Mouse (Mus musculus) C2C12 (cell line): ENCODE measurements around the gene Cmtm4. TPM values are rescaled to one million over a fixed set of nuclear protein-coding genes. Genes with fewer than 3 reads are reported as not detected.
"Not testable (repeated sequence)": the region's sequence is repeated elsewhere in the genome, so short reads cannot be mapped to it uniquely, and the experiment has no call there.

ENCODE experiments used
- H3K27me3 ChIP-seq: one replicate; pipeline ENCODE4 v1.6.1; 2011; ENCODE audit not compliant: control insufficient read depth, insufficient read depth, insufficient read length
- H3K36me3 ChIP-seq: one replicate; pipeline ENCODE4 v1.6.1; 2011; ENCODE audit not compliant: control insufficient read depth, insufficient read depth
- H3K4me3 ChIP-seq: one replicate; pipeline ENCODE4 v1.5.1; 2011; ENCODE audit warnings: mild to moderate bottlenecking, control low read depth; ENCODE audit not compliant: poor library complexity, insufficient read depth, severe bottlenecking
- H3K79me2 ChIP-seq: one replicate; pipeline ENCODE4 v1.6.1; 2011; ENCODE audit not compliant: control insufficient read depth, insufficient read depth
- H3K79me3 ChIP-seq: one replicate; pipeline ENCODE4 v1.6.1; 2011; ENCODE audit warnings: low read depth, control low read depth
- H3ac ChIP-seq: one replicate; pipeline ENCODE3; 2011; ENCODE audit warnings: low read depth; ENCODE audit not compliant: control insufficient read depth, insufficient read length
- CEBPB ChIP-seq: IDR thresholded peaks from one replicate; pipeline ENCODE4 v1.6.1; 2011; ENCODE audit warnings: low read depth, mild to moderate bottlenecking, control low read depth, moderate library complexity
- CTCF ChIP-seq: IDR thresholded peaks from one replicate; pipeline ENCODE4 v1.5.1; 2011; ENCODE audit not compliant: control insufficient read depth, insufficient read depth, insufficient read length
- FOSL1 ChIP-seq: IDR thresholded peaks from one replicate; pipeline ENCODE4 v1.8.0; 2011; ENCODE audit warnings: mild to moderate bottlenecking, low read length; ENCODE audit not compliant: poor library complexity, insufficient read depth, severe bottlenecking
- MAX ChIP-seq: IDR thresholded peaks from one replicate; pipeline ENCODE4 v1.6.1; 2011; ENCODE audit warnings: mild to moderate bottlenecking, control low read depth
- MYOD1 ChIP-seq: IDR thresholded peaks from one replicate; pipeline ENCODE4 v1.6.1; 2011; ENCODE audit warnings: low read depth; ENCODE audit not compliant: control insufficient read depth, insufficient read length
- MYOG ChIP-seq: IDR thresholded peaks from one replicate; pipeline ENCODE4 v1.6.1; 2011; ENCODE audit not compliant: control insufficient read depth, insufficient read length; ENCODE audit errors: extremely low read depth
- USF1 ChIP-seq: IDR thresholded peaks from one replicate; pipeline ENCODE4 v1.6.1; 2011; ENCODE audit warnings: low read depth, mild to moderate bottlenecking, control low read depth, moderate library complexity
- polyA plus RNA-seq: library from polyadenylated mRNA; unstranded; fragments of >200 nt; fragmentation: generic; extraction: Trizol; gene quantifications from one replicate; pipeline ENCODE4 v1.2.1, GENCODE M21; 2012; ENCODE audit warnings: missing spikeins

The Cmtm4 gene
- polyA plus RNA-seq, 1 experiment = 11.3 TPM

DNA sequence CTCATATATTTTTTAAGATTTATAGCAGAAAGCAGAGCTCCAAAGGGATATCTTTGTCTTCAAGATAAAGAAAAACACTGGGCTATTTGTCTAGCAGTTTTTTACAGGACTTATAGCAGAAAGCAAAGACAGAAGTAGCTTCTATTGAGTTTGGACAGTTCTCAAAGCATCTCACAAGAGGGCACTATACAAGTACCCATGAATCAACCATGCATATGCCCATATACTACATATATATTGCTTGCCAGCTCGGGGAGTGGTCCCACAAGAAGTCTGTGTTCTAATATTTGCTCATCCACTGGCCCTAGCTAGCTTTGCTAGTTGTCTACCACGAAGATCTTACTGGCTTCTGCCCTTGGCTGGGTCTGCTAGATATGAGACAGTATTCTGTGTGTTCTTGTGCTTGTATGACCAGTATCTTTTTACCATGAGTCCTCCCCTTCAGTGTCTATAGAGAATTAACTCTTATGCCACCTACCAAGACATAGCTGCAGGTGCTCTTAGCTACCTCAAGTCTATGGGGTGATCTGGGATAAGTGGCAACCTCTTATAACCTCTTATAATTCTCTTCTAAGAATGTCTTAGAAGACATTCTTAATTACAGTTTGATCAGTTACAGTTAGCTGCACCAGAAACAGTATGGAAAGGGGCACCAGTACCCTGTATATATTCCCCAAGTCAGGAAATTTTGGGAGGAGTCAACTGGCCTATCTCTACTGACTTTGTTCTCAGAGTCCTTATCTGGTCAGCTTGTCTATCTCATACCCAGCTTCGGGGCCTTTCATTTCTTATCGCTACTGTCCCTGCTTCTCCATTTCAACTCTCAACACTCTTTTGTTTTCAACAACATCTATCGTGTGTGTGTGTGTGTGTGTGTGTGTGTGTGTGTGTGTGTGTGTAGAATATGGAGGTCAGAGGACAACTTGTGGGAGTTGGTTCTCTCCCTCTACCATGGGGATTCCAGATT is 62.7 kb downstream of the Cmtm4 start:
- H3ac ChIP-seq = no peak overlapping the region
- TF ChIP-seq FOSL1 (no peak), MYOD1 (no peak), MAX (no peak), CTCF (no peak), CEBPB (no peak)
- no peaks in the 10 kb centered on the region for H3K36me3 ChIP-seq
- no peaks in the 10 kb centered on the region for H3K79me2 ChIP-seq
- H3K4me3 ChIP-seq = no peak overlapping the region
- H3K79me3 ChIP-seq = no peaks in the 10 kb centered on the region
- no peaks in the 10 kb centered on the region for H3K27me3 ChIP-seq

DNA sequence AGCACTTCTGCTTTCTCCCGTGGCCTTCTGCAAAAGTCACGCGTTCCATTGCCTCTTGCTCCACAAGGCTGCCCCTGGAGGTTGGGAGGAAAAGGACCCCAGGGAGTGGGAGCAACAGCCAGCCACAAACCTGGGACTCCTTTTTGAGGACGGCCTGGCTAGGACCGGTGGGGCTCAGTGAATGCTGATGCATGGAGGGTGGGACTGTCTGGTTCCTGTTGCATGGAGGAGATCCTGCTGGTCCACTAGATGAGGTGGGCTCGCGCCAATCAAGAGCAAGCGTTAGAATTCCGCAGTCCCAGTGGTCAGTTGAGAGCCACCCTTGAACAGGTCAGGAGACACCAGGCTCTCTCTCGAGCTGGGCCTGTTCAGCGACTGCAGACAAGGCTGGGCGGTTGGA is 73.7 kb downstream of the Cmtm4 start, which contains the start of gene Cmtm2b:
Cmtm2b (plus strand) TSS at position 301 of the 400 bp plus-strand sequence.
- not testable (repeated sequence) for H3ac ChIP-seq, H3K36me3 ChIP-seq, H3K27me3 ChIP-seq, H3K4me3 ChIP-seq, H3K79me2 ChIP-seq, H3K79me3 ChIP-seq

DNA sequence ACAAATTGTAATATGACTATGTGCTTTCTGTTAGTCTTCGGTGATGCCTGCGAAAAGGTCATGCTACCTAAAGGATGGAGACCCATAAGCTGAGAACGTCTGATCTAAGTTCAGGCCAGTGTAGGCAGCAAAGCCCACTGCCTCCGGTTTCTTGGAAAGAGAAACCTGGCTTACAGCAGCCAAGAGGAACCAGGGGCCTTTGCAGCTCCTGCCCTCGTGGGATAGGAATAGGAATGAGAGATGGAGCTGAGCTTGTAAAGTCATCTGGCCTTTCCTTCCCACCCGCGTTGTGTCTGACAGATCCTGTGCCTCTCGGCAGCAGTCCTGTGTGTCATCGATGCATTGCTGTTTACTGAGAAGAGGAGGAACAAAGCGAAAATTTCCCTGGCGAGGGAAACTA is 74.3 kb downstream of the Cmtm4 start, which contains the start of gene Gm11020:
Gm11020 (plus strand) TSS at position 301 of the 400 bp plus-strand sequence.
- H3K4me3 ChIP-seq, H3K36me3 ChIP-seq, H3K79me2 ChIP-seq, H3K79me3 ChIP-seq, H3K27me3 ChIP-seq, H3ac ChIP-seq: not testable (repeated sequence)

DNA sequence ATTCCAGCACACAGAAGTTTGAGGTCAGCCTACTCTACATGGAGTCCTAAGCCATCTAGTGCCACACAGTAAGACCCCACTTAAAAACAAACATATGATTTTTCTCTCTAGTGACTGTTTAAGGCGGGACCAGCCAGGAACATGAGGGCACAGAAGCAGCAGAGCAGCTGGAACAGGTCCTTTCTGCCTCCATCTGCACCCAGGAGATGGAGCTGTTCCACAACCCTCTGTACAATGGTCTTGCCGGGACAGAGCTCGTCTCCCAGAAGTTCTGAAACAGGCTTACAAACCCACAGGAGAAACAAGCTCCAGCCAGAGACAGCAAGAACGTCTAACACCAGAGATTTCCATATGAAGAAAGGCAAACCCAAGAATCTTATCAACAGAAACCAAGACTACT is 82.3 kb downstream of the Cmtm4 start:
- H3K79me3 ChIP-seq = no peaks in the 10 kb centered on the region
- no peaks in the 10 kb centered on the region for H3K36me3 ChIP-seq
- no peak overlapping the region for H3ac ChIP-seq
- no peak overlapping the region for H3K4me3 ChIP-seq
- TF ChIP-seq USF1 = no peak
- TF ChIP-seq MYOG = no peak
- no peak for TF ChIP-seq CTCF
- no peak for TF ChIP-seq MYOD1
- TF ChIP-seq CEBPB = no peak
- no peak for TF ChIP-seq FOSL1
- no peak for TF ChIP-seq MAX
- peaks cover 17% of the 10 kb centered on the region for H3K27me3 ChIP-seq
- no peaks in the 10 kb centered on the region for H3K79me2 ChIP-seq

DNA sequence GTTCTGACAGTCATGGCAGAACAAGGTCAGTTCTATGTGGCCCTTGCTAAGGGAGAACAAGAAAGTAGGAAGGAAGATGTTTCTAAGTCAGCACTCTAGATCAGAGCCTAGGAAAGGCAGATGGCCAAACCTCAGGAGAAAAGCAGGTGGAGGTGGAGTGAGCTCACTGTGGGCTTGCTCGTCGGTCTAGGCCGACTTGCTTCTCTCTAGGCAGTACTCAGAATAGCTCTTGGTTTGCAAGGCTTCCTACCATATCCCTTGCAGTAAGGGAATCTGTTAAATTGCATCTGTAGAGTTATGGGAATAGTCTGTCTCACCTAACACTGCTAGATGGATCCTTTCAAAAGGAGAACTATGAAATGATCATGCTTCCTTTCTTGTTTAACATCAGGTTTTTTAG is 83.6 kb downstream of the Cmtm4 start:
- not testable (repeated sequence) for H3K79me3 ChIP-seq, H3K4me3 ChIP-seq, H3ac ChIP-seq, H3K79me2 ChIP-seq, H3K36me3 ChIP-seq
- H3K27me3 ChIP-seq = peaks cover 17% of the 10 kb centered on the region

DNA sequence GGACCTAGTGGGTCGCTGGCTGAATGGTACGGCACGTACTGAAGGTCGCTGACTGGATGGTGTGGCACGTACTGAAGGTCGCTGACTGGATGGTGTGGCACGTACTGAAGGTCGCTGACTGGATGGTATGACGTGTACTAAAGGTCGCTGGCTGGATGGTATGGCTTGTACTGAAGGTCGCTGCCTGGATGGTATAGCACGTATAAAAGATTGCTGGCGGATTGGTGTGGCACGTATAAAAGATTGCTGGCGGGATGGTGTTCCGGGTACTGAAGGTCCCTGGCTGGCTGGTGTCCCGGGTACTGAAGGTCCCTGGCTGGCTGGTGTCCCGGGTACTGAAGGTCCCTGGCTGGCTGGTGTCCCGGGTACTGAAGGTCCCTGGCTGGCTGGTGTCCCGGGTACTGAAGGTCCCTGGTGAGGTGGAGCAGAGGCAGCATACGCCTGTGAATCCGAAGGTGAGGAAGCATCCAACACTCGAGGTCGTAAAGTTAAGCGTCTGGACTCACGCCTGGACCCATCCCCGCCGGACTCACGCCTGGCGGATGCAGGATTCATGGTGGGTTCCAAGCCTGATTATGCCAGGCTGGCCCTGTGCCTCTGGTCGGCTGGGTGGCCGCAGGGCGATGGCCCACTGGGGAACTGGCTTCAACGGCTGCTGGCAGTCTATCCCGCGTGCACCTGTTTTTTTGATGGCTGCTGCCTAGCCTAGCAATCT is 86.0 kb downstream of the Cmtm4 start, which contains the start of the genes Gm45711 and Cmtm1:
Gm45711 (minus strand) TSS at position 641 of the 715 bp plus-strand sequence.
Cmtm1 (minus strand) TSS at position 705 of the 715 bp plus-strand sequence.
- peaks cover 17% of the 10 kb centered on the region for H3K27me3 ChIP-seq

DNA sequence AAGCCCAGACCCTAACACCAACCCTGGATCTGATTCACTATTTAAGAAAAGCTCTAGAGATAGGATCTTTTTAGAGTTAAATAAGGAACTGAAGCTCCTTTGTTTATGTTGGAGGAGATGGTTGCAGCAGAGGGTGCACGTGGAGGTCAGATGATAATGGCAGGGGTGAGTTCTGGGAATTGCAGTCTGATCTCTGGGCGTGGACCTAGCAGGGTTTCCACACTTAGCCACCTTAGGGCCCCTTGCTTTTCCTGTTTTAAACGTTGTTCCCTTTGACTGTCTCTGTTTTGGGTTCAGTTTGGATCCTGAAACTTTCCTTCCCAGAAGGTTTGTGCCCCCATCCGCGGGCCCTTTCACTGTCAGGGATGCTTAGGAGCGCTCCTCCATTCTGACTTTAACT is 87.3 kb downstream of the Cmtm4 start:
- not testable (repeated sequence) for H3K79me2 ChIP-seq, H3K4me3 ChIP-seq, H3ac ChIP-seq, H3K79me3 ChIP-seq, H3K36me3 ChIP-seq
- H3K27me3 ChIP-seq = peaks cover 17% of the 10 kb centered on the region

More for the DNA sequence above, 86.0 kb downstream of the Cmtm4 start, which contains the start of the genes Gm45711 and Cmtm1:
- not testable (repeated sequence) for H3K4me3 ChIP-seq, H3K36me3 ChIP-seq, H3K79me2 ChIP-seq, H3K79me3 ChIP-seq, H3ac ChIP-seq
